Mouse (Mus musculus) hindbrain, embryonic 12.5 days (tissue): ENCODE data around the gene Tpt1. TPM values are rescaled to one million over a fixed set of nuclear protein-coding genes. Genes with fewer than 3 reads are reported as not detected.
"Not testable (repeated sequence)": the region's sequence is repeated elsewhere in the genome, so short reads cannot be mapped to it uniquely, and the experiment has no call there.

ENCODE experiments used
- ATAC-seq: fragments of 200-750 bp; cut with Nextera tagmentation; 2 replicates; pipeline ENCODE4 v1.8.0; 2017; ENCODE audit warnings: moderate TSS enrichment; ENCODE audit not compliant: low FRiP score
- H3K27ac ChIP-seq: fragments of 300-500 bp; sonication (generic); 2 replicates; pipeline ENCODE4 v1.5.1; 2016; ENCODE audit warnings: mild to moderate bottlenecking
- H3K27me3 ChIP-seq: fragments of 300-500 bp; sonication (generic); 2 replicates; pipeline ENCODE4 v1.6.1; 2016; ENCODE audit warnings: mild to moderate bottlenecking
- H3K36me3 ChIP-seq: fragments of 300-500 bp; sonication (generic); 2 replicates; pipeline ENCODE4 v1.6.1; 2016; ENCODE audit warnings: mild to moderate bottlenecking
- H3K4me1 ChIP-seq: fragments of 300-500 bp; sonication (generic); 2 replicates; pipeline ENCODE4 v1.6.1; 2016
- H3K4me2 ChIP-seq: fragments of 300-500 bp; sonication (generic); replicated peaks from 2 replicates; pipeline ENCODE4 v1.6.1; 2016; ENCODE audit warnings: mild to moderate bottlenecking
- H3K4me3 ChIP-seq: fragments of 300-500 bp; sonication (generic); 2 replicates; pipeline ENCODE4 v1.5.1; 2016; ENCODE audit warnings: mild to moderate bottlenecking
- H3K9ac ChIP-seq: fragments of 300-500 bp; sonication (generic); 2 replicates; pipeline ENCODE4 v1.6.1; 2016; ENCODE audit warnings: mild to moderate bottlenecking, moderate library complexity
- H3K9me3 ChIP-seq: fragments of 300-500 bp; sonication (generic); replicated peaks from 2 replicates; pipeline ENCODE4 v1.6.1; 2016; ENCODE audit warnings: mild to moderate bottlenecking
- WGBS: fragments of 180-500 bp; shearing (Covaris S2); methylation state at CpG from one replicate; pipeline ENCODE4 v1.1.7; 2016; 5-methylcytosine and 5-hydroxymethylcytosine counted together
- polyA plus RNA-seq: library from polyadenylated mRNA; unstranded; fragments of >200 nt; fragmentation: Nextera tagmentation; extraction: Ambion mirVana; gene quantifications from 2 replicates; pipeline ENCODE4 v1.2.1, GENCODE M21; 2016

The Tpt1 gene
- polyA plus RNA-seq, 1 experiment from 2014 or later = 873 TPM

- Histone ChIP-seq H3K4me2 (no peak overlapping the region), H3K4me1 (peaks cover 9% of the 10 kb centered on the region), H3K9me3 (no peaks in the 10 kb centered on the region; the same call in 1 of the 2 replicates), H3K9ac (no peak overlapping the region), H3K4me3 (no peak overlapping the region), H3K36me3 (no peaks in the 10 kb centered on the region), H3K27me3 (no peaks in the 10 kb centered on the region), H3K27ac (no peak overlapping the region)
- WGBS = 81% methylated on average over 9 of the region's 9 CpGs
- ATAC-seq = no peak
These were observed 21.9 kb downstream of the Tpt1 start for GRCm38 (mm10) chr14:75866706-75867333.

DNA sequence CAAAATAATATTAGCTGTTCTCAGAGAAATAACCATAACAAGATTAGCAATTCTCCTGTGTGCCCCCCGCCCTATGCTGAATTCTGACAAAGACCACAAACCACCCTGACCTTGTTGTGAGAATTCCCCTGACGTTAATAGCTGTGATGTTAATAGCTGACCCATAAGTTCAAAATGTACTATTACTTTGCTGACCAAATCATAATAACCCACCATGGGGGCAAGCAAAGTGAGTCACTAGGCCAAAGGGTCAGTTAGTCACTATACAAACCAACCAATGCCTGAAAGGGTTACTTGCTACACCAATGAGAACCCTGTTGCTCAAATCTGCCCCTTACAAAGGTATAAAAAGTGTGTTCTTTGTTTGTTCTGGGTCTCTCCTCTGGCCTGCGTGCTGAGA lies 23.1 kb downstream of the Tpt1 start:
- not testable (repeated sequence) for H3K4me3 ChIP-seq, H3K4me1 ChIP-seq, H3K27me3 ChIP-seq, H3K9me3 ChIP-seq, H3K27ac ChIP-seq, H3K36me3 ChIP-seq, ATAC-seq, H3K4me2 ChIP-seq, H3K9ac ChIP-seq
- WGBS = 63% methylated on average over 3 of the region's 3 CpGs

GRCm38 (mm10) chr14:75869769-75870363 lies 25.0 kb downstream of the Tpt1 start:
- no peak for ATAC-seq
- no peaks in the 10 kb centered on the region for H3K4me1 ChIP-seq
- WGBS = 78% methylated on average over 14 of the region's 14 CpGs

DNA sequence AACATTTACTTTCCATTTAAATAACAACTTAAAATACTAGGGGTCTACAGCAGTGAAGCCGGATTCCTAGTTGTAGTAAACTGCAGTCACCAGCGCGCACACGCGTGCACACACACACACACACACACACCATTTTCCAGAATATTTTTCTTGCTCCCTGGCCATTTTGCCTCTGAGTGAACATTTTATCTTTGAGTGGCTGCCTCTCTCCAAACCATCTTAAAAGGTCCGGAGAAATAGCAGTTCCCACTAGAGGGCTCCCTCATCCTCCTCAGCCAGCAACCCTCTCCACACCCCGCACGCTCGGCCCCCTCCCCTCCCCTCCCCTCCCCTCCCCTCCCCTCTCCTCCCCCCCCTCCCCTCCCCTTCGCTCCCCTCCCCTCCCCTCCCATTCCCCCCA lies 25.7 kb downstream of the Tpt1 start:
- Histone ChIP-seq H3K4me2 (peak overlapping the region; percentile 38), H3K27ac (no peak overlapping the region), H3K9me3 (no peaks in the 10 kb centered on the region), H3K4me3 (peak overlapping the region; percentile 14; the same call in 1 of the 2 replicates), H3K27me3 (no peaks in the 10 kb centered on the region), H3K36me3 (no peaks in the 10 kb centered on the region), H3K4me1 (no peaks in the 10 kb centered on the region), H3K9ac (no peak overlapping the region)
- WGBS = 18% methylated on average over 9 of the region's 10 CpGs
- ATAC-seq = peak; percentile 69; the same call in 1 of the 2 replicates

More at GRCm38 (mm10) chr14:75869769-75870363, 25.0 kb downstream of the Tpt1 start:
- Histone ChIP-seq H3K4me2 (no peak overlapping the region), H3K9ac (no peak overlapping the region), H3K36me3 (no peaks in the 10 kb centered on the region), H3K27ac (no peak overlapping the region), H3K9me3 (no peaks in the 10 kb centered on the region), H3K27me3 (no peaks in the 10 kb centered on the region), H3K4me3 (no peak overlapping the region)

DNA sequence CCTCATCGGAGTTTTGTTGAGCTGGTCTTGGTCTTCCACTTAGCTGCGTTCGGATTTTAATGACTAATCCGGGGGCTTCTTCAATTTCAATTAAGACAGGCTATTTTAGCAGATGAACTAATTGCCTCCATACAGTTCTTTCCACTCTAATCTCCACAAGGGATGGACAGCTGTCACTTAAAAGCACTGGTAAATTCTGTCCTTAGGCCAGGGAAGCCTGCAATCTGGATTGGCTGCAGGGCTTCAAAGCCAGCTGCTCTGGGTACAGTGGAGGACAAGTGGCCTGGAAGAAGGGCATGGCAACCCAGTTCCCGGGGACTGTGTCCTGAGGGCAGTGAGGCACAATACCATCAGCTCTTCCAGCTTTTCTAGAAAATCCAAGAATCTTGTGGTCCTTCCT lies 26.2 kb downstream of the Tpt1 start:
- H3K4me3 ChIP-seq = peak overlapping the region; percentile 14; the same call in 1 of the 2 replicates
- ATAC-seq = peak; percentile 68
- no peaks in the 10 kb centered on the region for H3K4me1 ChIP-seq
- WGBS = 16% methylated on average over 4 of the region's 5 CpGs
- H3K9me3 ChIP-seq = no peaks in the 10 kb centered on the region
- H3K27ac ChIP-seq = no peak overlapping the region
- no peaks in the 10 kb centered on the region for H3K27me3 ChIP-seq
- H3K4me2 ChIP-seq = peak overlapping the region; percentile 38
- no peak overlapping the region for H3K9ac ChIP-seq
- no peaks in the 10 kb centered on the region for H3K36me3 ChIP-seq

- 83% methylated on average over 4 of the region's 4 CpGs for WGBS
- Histone ChIP-seq H3K4me1 (no peaks in the 10 kb centered on the region; the same call in 1 of the 2 replicates), H3K4me3 (no peak overlapping the region), H3K27me3 (no peaks in the 10 kb centered on the region), H3K27ac (no peak overlapping the region), H3K4me2 (no peak overlapping the region), H3K9me3 (no peaks in the 10 kb centered on the region), H3K9ac (no peak overlapping the region), H3K36me3 (no peaks in the 10 kb centered on the region)
- ATAC-seq = no peak
These were observed 26.9 kb downstream of the Tpt1 start for GRCm38 (mm10) chr14:75871750-75872149.

DNA sequence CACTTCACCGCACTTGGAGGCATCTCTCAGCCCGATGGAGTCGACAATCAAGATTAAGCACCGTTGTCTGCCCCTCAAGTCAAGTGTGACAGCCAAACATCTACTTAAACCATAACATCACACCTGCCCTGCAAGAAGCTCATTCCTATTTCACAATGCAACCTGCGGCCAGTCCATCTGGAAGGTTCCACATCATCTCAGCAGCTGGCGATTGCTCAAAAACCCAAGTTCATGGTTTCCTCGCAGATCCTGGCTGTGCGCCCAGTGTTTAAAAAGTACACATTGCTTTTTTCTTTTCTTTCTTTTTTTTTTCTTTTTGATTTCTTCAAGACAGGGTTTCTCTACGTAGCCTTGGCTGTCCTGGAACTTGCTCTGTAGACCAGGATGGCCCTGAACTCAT lies 28.7 kb downstream of the Tpt1 start:
- Histone ChIP-seq H3K4me1 (no peaks in the 10 kb centered on the region; the same call in 1 of the 2 replicates), H3K9ac (no peak overlapping the region), H3K36me3 (no peaks in the 10 kb centered on the region), H3K27me3 (no peaks in the 10 kb centered on the region), H3K9me3 (no peaks in the 10 kb centered on the region), H3K4me2 (no peak overlapping the region), H3K4me3 (no peak overlapping the region), H3K27ac (no peak overlapping the region)
- 87% methylated on average over 9 of the region's 9 CpGs for WGBS
- ATAC-seq = no peak

- Histone ChIP-seq H3K9me3 (no peaks in the 10 kb centered on the region), H3K4me1 (no peaks in the 10 kb centered on the region; the same call in 1 of the 2 replicates), H3K36me3 (no peaks in the 10 kb centered on the region), H3K27ac (no peak overlapping the region; the same call in 1 of the 2 replicates), H3K9ac (peak overlapping the region; percentile 8; the same call in 1 of the 2 replicates), H3K27me3 (no peaks in the 10 kb centered on the region), H3K4me2 (peak overlapping the region; percentile 38), H3K4me3 (no peak overlapping the region)
- peak; percentile 53 for ATAC-seq
- WGBS = 15% methylated on average over 21 of the region's 21 CpGs
These were observed 31.6 kb downstream of the Tpt1 start for GRCm38 (mm10) chr14:75876320-75877043.

GRCm38 (mm10) chr14:75877297-75877696 lies 32.4 kb downstream of the Tpt1 start:
- ATAC-seq = no peak
- no peaks in the 10 kb centered on the region for H3K27me3 ChIP-seq
- H3K4me1 ChIP-seq = peaks cover 7% of the 10 kb centered on the region
- H3K4me2 ChIP-seq = no peak overlapping the region
- H3K27ac ChIP-seq = no peak overlapping the region
- no peaks in the 10 kb centered on the region for H3K9me3 ChIP-seq
- H3K36me3 ChIP-seq = no peaks in the 10 kb centered on the region
- H3K9ac ChIP-seq = no peak overlapping the region
- WGBS = 69% methylated on average over 3 of the region's 3 CpGs
- H3K4me3 ChIP-seq = no peak overlapping the region

- H3K4me3 ChIP-seq = no peak overlapping the region
- 0 out of 2 replicates have a peak overlapping the region, but pooled peaks have one; percentile 11 for H3K4me2 ChIP-seq
- no peak overlapping the region for H3K9ac ChIP-seq
- no peaks in the 10 kb centered on the region for H3K27me3 ChIP-seq
- no peaks in the 10 kb centered on the region for H3K36me3 ChIP-seq
- peak; percentile 39; the same call in 1 of the 2 replicates for ATAC-seq
- H3K4me1 ChIP-seq = peaks cover 13% of the 10 kb centered on the region
- H3K27ac ChIP-seq = no peak overlapping the region
- H3K9me3 ChIP-seq = no peaks in the 10 kb centered on the region
- 11% methylated on average over 8 of the region's 8 CpGs for WGBS
These were observed 34.1 kb downstream of the Tpt1 start for GRCm38 (mm10) chr14:75878980-75879379.

GRCm38 (mm10) chr14:75881856-75882255 lies 37.0 kb downstream of the Tpt1 start:
- Histone ChIP-seq H3K4me3 (no peak overlapping the region), H3K4me2 (no peak overlapping the region), H3K27ac (no peak overlapping the region; the same call in 1 of the 2 replicates), H3K9me3 (no peaks in the 10 kb centered on the region), H3K27me3 (no peaks in the 10 kb centered on the region), H3K9ac (no peak overlapping the region), H3K4me1 (peaks cover 13% of the 10 kb centered on the region), H3K36me3 (no peaks in the 10 kb centered on the region)
- no peak for ATAC-seq
- WGBS = 41% methylated on average over 4 of the region's 4 CpGs

DNA sequence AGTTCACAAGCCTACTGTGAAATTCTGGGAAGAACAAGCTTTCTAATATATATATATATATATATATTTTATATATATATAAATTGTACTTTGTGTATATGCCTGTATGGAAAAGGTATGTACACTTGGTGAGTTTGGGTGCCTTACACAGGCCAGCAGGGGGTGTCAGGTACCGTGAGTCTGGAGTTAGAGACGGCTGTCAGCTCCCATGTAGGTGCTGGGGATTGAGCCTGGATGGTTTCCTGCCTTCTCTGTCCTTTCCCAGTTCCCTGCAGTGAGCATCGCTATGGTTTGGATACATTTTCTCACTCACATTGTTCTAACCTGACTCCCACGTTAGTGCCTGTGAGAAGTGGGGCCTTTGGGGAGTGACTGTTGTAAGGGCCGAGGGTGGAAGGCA lies 38.4 kb downstream of the Tpt1 start:
- ATAC-seq = no peak
- 68% methylated on average over 5 of the region's 5 CpGs for WGBS
- H3K4me2 ChIP-seq = no peak overlapping the region
- no peaks in the 10 kb centered on the region for H3K9me3 ChIP-seq
- no peak overlapping the region for H3K4me3 ChIP-seq
- H3K4me1 ChIP-seq = peaks cover 13% of the 10 kb centered on the region
- H3K27ac ChIP-seq = no peak overlapping the region
- H3K27me3 ChIP-seq = no peaks in the 10 kb centered on the region
- H3K36me3 ChIP-seq = no peaks in the 10 kb centered on the region
- no peak overlapping the region for H3K9ac ChIP-seq
